Mouse (Mus musculus) left cerebral cortex, postnatal 10 days (tissue): ENCODE results near the gene Tmem59l. TPM values are rescaled to one million over a fixed set of nuclear protein-coding genes. Genes with fewer than 3 reads are reported as not detected.

ENCODE experiments used
- DNase-seq, 2 experiments: peaks; one replicate each; pipeline ENCODE4 v3.0.0; 2021 to 2022; ENCODE audit warnings: low spot score in 2 of 2, mixed read lengths in 1 of 2; ENCODE audit errors: extremely low spot score in 1 of 2
- intact Hi-C: fragments of 180-260 bp; cut with DNase I; formaldehyde crosslinking; loops from one replicate; pipeline ENCODE4 v1.15.1; 2025
- total RNA-seq, 2 experiments: library from RNA; stranded (reverse); gene quantifications; 2 replicates each; pipeline ENCODE4 v1.2.3; 2021

The Tmem59l gene
- total RNA-seq, 2 experiments from 2014 or later, result 146 to 159 TPM

DNA sequence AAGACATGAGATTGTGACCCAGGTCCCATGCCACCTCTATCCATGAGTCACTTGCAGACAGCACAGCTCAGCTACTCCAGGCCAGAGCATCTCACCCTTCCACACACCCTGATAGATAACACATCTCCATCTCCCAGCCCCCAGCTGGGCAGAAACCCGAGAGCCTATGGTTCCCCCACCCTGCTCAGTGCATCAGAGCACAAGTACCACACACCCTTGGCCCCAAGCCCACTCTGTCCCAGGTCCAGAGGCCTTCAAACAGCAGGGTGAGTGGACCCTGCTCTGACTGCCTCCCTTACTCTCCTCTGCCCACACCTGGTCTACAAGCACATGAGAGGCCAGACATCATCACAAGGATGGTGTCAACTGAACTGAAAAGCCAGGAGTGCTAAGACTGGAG is 19.3 kb downstream of the Tmem59l start:
- intact Hi-C loops, result no loop called here
- DNase-seq, result no peak

DNA sequence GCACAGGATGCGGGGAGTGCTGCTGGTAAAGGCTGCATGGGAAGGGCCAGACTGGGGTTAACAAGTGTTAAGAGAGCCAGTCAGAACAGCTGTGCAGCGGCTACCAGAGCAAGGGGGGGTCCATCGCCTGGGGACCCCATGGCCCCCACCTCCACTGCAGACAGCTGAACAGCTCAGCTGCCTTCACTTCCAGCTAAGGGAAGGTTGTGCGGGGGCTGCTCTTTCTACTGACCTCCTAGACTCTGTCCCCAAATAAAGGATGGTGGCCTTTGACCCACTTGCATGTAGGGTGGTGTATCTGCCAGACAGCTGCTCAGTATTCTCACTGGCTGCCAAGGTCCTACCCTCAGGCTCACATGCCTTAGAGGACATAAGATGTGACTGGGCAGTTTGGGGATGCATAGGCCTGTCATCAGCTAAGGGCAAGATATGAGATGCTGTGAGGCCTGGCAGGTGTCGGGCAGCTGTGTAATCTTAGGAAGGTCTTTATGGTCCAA is 19.9 kb downstream of the Tmem59l start:
- intact Hi-C loops, result no loop called here

DNA sequence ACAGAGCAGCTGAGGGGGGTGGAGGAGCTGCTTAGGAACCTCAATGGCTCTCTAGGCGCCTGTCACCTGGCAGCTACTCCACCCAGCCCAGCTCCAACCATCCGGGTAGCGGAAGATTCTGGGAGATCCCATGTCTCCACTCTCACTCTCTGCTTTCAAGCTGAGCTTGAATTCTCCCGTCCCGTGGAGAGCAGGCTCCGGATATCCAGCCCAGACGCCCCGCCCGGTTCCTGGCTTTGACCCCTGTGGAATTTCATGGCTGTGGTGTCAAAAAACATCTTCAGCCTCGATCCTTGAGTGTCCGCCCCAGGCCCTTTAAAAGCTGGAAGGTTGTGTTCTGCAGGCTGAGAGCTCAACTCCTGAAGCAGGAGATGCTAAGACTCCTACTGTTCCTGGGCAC is 20.4 kb downstream of the Tmem59l start:
- intact Hi-C loops, result no loop called here
- DNase-seq, result peak in 1 of 2 experiments; percentile 80

More for the DNA sequence above, 19.9 kb downstream of the Tmem59l start:
- no peak for DNase-seq

DNA sequence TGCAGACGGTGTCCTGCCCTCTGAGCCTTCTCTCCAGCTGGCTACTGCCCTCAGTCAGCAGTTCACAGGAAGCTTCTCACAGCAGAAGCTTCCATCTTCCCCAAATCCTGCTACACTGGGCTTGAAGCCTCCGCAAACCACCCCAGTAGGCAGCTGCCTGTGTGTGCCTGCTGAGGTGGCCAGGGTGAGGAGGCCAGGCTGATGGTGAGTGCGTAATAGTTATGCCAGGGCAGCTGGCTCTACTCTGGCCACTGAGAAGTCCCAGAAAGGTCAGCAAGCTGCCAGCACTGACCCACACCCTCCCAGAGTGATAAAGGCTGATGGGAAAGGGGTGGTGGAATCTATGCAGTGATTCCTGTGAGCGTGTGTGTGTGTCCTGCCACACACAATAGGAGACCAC is 20.9 kb downstream of the Tmem59l start:
- no peak for DNase-seq
- intact Hi-C loops, result no loop called here

DNA sequence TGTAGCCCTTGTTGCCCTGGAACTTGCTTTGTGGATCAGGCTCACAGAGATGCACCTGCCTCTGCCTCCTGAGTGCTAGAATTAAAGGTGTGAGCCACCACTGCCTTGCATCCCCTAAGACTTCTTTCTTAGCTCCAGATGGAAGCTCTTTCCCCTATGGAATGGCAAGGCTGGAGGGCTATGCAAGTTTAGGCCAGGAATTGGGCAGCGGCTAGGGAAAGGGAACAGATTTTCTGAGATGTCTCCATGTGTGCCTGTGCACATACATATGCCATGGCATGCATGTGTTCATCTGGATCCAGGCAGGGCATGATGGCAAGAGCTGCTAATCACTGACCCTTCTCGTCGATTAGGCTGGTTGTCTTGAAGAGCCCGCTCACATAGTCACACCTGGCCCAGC is 21.5 kb downstream of the Tmem59l start:
- intact Hi-C loops, result no loop called here
- DNase-seq, result no peak

DNA sequence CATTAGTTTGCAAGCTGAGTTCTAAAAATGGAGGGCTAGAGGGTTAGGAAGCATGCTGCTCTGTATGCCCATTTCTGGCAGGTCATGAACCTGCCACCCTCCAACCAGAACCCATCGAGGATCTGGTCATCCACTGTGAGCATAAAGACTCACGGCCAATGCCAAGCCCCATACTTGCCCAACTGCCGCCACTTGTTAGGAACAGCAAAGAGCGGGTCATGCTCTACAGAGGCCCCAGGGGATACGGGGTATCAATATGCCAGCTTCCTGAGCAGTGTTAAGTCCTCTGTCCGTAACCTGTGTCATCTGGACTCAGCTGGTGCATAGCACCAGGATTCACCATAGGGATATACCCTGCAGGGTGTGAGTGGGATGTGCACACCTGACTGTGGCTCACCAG is 23.0 kb downstream of the Tmem59l start:
- intact Hi-C loops, result no loop called here
- no peak for DNase-seq

DNA sequence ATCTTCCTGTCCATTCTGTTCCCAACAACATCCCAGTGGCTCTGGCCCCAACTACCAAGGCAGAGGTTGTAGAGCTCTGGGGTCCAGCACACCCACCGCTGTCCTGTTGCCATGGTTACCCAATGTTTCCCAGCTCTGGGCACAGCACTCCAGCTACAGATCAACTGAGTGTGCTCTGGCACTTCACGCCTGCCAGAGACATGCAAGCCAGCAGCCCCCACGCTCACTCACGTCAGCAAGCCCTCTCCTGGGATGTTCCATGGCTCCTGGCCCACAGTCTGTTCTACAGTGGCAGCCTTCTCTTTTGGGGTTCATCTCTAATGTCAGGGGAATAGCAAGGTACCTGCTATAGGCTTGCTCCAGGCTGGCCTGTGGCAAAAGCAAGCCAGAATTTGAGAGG is 23.9 kb downstream of the Tmem59l start:
- intact Hi-C loops, result no loop called here
- peak in 1 of 2 experiments; percentile 53 for DNase-seq

DNA sequence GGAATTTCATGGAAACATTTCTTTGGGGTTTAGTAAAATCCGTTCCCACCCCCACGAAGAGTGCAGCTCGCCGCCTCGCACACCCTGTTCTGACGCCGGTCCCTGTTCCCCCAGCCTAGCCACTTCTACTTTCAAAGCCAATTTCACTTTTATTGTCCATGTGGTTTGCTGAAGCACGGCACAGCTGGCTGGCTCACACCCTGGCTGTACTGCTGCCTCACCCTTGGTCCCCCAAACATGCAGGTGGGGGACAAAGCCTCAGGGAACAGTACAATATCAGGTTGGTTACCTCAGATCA is 24.7 kb downstream of the Tmem59l start:
- DNase-seq, result no peak
- intact Hi-C loops, result no loop called here

DNA sequence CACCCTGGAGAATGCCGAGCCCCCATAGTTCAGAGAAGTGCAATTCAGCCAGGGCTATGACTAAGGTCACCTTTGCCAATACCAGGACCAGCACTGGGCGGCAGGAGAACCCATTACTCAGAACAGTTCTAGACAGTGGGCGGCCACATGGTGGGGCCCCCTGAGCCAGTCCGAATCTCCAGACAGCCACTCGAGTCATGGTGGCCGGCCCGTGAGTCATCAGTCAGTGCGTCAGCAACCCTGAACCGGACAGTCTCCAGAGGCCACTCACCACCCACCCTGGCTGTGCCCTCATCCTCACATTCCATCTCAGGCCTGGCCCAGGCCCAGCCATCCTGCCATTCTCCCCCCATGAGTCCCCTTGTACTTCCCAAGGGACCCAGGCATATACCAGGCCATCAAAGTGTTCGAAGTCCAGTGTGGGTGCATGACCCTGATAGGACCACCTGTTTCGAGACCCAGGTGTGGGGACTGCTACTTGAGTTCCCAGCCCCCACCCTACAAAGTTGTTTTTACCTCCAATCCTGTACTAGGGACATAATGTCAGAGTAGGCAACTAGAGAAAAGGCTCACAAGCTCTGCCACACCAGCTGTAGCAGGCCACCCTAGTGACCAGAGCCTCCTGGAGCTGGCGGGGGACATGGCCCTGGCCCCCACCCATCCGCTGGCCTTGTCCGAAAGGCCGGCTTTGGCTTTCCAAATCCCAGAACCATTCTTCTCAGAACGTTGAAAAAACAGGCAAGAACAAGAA is 25.2 kb downstream of the Tmem59l start:
- intact Hi-C loops, result no loop called here
- no peak for DNase-seq

DNA sequence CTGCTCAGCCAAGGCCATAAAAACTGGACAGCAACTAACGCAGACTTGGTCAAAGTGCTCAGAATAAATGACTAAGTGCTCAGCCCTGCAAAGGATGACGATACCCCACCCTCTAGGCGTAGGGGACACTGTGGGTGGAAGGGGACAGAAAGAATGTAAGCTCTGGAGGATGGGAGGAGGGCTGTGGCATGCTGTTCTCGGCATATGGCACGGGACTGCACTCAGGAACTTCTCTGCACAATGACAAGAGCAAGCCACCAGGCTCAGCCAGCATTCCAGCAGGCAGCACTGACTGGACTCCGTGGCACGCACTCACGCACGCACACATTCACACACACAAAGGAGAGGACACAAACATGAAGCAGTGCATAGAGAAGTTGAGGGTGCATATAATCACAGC is 26.6 kb downstream of the Tmem59l start:
- no peak for DNase-seq
- intact Hi-C loops, result no loop called here

DNA sequence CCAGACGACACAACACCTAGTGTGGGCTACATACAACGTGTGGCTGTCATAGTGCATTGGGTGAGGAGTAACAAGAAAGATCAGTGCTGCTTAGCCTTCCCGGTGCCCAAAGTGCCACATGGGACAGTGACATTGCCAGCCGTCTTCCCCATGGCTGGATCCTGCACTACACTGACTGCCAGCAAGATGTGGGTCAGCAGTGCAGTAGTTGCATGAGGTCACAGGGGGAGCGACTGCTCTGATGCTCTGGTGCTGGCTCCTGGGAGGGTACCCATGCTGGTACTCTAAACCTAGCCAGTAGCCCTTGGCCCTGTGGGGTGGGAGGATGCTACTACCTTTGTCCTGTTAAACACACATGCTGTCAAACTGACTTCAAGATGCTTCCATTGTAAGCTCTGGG is 27.0 kb downstream of the Tmem59l start:
- intact Hi-C loops, result no loop called here
- no peak for DNase-seq

DNA sequence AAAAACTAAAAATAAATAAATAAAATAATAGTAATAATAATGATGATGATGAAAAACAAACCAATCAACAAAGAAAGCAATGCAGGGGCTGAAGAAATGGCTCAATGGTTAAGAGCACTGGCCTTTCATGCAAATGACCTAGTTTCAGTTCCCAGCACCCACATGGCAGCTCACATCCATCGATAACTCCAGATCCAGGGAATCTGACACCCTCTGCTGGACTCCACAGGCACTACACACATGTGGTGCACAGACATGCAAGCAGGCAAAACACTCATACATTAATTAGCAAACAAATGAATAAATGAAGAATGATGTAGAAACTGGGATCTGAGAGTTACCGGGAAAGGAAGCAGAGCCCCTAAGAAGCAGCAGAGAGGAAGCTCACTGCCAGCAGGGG is 27.5 kb downstream of the Tmem59l start:
- intact Hi-C loops, result no loop called here
- DNase-seq, result no peak

DNA sequence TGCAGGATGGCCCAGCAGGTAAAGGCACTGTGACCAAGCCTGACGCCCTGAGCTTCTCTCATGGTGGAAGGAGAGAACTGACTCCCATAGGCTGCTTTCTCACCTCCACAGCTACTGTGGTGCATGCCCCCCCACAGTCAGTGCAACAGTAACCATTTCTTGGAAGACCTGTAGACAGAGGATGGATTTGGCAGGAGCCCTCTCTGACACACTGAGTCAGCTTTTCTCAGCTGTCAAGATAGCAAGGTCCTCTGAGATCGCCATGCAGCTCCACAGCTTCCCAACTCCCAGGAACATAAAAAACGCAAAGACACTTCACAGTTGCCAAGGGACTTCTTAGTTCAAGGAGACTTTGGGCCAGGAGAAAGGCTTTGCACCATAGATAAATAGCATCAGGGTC is 28.7 kb downstream of the Tmem59l start:
- no peak for DNase-seq
- intact Hi-C loops, result no loop called here

DNA sequence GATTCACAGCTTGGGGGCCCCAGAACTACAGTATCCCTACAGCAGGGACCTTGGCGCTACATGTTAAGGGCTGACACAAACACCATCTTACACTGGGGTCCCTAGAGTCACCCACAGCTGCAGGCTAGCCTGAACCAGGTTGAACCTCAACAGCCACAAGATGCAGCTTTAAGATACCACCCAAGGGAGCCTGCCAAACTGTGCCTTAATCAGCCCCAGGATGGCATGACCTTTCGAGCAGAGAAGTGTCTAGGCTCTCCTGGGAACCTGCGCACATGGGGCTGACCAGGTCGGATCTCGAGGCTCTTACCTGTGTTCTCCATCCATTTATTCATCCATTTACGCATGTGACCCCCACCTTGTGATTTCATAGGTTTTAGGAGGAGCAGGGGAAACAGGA is 29.3 kb downstream of the Tmem59l start:
- intact Hi-C loops, result no loop called here
- DNase-seq, result no peak

DNA sequence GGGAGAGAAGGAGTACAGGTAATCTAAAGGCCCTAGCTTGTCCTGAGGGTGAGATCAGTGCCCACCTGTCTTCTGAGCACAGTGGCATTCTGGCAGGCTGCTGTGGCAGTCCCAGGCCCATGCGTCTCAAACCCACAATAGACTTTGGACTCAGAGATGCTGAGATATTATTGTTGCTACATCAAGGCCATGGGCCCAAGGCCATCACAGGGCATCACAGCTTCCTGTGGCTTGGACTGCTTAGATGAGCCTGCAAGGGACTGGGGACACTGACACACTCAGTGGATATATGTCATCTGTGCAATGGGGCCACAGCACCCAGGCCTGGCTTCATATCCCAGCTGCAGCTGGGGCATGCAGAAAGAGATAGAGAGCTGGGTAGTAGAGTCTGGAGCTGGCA is 30.2 kb downstream of the Tmem59l start:
- DNase-seq, result no peak
- intact Hi-C loops, result no loop called here

DNA sequence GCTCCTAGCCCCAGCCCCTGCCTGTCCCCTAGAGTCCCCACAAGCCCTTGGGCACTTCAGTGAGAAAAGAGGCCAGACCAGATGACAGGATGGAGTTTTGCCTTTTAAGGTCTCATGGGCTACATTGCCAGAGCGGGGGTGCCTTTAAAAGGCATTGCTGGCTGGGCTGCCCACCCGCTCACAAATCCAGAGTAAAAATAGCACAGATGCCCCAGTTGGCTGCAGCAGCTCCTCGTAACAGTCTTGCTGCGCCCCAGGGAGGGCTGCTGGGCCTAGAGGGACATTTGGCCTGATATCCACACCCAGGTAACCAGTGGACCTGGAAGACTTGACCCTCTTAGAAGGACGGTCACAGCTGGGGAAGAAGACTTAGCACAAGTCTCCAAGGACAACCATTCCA is 33.3 kb downstream of the Tmem59l start:
- peak in 1 of 2 experiments; percentile 45 for DNase-seq
- intact Hi-C loops, result no loop called here

DNA sequence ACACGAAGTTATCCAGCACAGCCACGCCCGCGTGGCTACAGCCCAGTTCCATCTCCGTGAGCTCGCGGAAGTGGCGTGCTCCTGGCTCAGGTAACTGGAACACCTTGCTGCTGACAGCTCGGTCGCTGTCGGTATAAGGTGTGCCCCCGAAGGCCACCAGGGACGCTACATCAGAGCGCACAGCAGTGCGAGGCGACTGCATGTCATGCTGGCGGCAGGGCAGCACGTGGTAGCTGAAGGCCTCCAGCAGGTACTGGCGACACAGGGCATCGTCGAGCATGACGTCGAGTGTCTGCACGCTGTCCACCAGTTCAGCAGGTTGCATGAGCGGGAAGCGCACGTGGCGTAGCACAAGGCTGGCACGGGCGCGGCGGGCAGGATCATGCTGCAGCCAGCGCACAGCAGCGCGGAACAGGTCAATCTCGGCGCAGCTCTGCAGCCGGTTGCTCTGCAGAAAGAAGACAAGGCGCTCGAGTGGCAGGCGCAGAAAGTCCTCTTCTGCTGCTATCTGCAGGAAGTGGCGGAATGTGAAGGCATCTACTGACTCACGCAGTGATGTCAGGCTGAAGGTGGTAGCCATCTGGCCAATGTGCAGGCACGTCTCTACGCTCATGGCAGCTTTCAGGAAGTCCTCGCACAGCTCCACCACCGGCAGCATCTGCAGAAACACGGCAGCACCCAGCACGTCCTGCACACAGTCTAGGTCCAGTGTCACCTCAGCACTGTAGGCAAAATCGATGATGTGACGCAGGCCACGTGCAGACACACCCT is 34.8 kb downstream of the Tmem59l start:
- intact Hi-C loops, result no loop called here
- peak in 1 of 2 experiments; percentile 45 for DNase-seq

DNA sequence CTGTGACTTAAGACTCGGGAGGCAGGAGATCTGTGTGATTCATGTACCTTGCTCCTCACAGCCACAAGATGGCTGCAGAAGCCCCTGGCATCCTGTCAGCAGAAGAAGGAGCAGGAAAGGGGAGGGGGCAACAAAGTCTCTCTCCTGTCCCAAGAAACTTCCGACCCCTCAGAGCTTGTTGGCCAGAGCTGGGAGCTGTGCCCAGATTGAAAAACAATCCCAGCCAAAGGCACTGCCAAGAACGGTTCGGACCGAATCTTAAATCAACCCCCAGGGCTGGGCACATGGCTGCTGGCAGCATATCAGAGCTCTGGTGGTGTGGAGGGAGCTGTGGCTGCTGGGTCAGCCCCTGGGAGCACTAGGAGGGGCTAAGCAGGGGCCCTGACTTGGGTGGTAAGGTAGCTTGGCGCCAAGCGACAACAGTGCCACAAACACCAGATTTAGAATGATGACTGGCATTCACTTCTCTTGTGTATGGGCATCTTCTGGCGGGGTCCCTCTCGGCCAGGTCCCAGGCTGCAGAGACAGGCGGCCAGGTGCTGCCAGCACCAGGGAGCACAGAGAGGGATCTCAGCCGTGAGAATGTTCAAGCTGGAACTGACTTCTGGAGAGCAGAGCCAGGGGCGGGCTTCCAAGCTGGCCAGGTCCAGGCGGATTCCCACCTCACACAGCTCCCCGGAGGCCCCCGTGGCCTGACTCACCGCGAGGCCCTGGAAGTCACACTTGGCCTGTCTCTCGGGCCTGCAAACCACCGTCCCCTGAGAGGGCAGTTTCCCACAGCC is 39.3 kb downstream of the Tmem59l start:
- DNase-seq, result peak; percentile 60 to 68
- intact Hi-C loops, result no loop called here

DNA sequence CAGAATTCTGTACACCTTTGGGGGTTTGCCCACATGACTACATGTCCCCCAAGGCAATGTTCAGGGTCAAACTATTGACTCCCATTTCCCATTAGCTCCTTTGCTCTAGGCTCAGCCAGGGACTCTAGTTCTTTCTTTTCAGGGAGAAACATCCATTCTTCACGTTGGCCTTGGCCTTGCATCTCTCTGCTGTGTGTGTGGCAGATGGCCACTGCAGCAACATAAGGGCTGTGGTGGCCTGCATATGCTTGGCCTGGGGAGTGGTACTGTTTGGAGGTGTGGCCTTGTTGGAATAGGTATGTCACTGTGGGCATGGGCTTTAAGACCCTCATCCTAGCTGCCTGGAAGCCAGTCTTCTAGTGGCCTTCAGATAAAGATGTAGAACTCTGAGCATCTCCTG is 41.2 kb downstream of the Tmem59l start:
- no peak for DNase-seq
- intact Hi-C loops, result no loop called here

DNA sequence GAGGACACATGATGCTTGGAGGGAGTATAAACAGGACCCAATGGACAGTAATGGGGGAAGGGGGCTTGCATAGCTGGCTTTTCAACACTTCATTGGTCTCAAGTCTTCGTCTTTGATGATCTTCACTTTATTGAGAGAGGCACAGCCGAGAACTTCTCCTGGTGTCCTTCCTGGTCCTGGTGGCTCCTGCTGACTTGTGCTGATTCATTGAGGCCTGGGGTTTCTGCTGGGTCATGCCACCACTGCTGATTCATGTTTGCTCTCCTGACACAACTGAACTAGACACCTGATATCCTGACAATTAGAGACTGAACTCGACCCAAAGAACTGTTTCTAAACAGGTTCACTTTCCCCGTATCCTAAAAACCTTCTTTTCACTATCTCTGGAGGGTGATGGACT is 43.8 kb downstream of the Tmem59l start:
- intact Hi-C loops, result no loop called here
- no peak for DNase-seq
